In the genomic region with DNA sequence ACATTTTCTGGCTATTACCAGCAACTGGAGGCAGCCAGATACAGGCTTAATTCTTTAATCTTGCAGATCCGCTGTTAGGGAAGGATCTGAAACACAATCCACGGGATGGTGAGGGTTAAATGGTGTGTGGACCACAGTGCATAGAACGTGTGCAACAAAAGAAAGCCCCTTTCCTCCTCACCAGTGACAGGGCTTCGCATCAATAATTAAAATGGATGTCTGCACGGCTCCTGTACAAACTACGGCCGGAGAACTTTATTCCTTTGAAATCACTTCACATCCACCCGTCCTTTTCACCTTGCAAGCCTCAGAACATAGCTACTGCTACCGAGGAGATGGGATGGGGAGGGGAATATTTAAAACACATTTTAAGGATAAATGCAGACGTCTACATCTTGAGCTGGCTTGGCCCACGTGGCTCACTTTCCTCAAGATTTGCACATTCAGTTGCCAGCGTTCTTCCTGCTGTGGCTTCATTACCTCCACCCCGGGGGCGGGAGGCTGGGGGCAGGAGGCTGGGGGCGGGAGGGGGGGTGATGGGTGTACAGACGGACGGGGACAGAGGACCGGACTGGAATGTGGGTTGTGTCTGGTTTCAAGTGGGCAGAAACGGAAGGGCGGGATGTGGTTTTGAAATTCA, we compare ENCODE assay signal across 8 mouse cellular contexts. TPM values are rescaled to one million over a fixed set of nuclear protein-coding genes. Genes with fewer than 3 reads are reported as not detected.
A peak's percentile ranks its signal among the peaks of the same experiment; 100 is the strongest.
DNase-seq lines count a peak whose midpoint lies in the region; ATAC-seq lines count a peak whose summit lies in the region.
"Had no signal": no experiment of that assay in that cellular context is flagged by ENCODE, and none has a peak within 500 bp of the region (broad histone marks: within the 10 kb centered on the region; RNA-seq: fewer than 3 reads in every experiment).

No protein-coding gene starts in this region.

- H3K4me1 ChIP-seq in megakaryocyte, embryonic 14.5 days = peaks cover 37% of the 10 kb centered on the region
- H3K4me1 ChIP-seq in forebrain, embryonic 14.5 days (ENCODE audit: control insufficient read depth, insufficient read depth, low read length) = peaks cover 8% of the 10 kb centered on the region; the same call in 1 of the 2 replicates
- H3K4me1 ChIP-seq in liver, embryonic 15.5 days (replicated peaks) = peaks cover 20% of the 10 kb centered on the region

- DNase-seq in forebrain, embryonic 14.5 days (ENCODE audit: low spot score) = peak; percentile 75
- DNase-seq in spleen, adult 12 weeks (ENCODE audit: low spot score) = no peak
- no peak for DNase-seq in right cerebral cortex, postnatal 4 days

- peak overlapping the region; percentile 82 for H3K4me3 ChIP-seq in megakaryocyte, embryonic 14.5 days (replicated peaks)
- H3K4me3 ChIP-seq in forebrain, embryonic 14.5 days (ENCODE audit: low read depth, low read length) = peak overlapping the region; percentile 16; the same call in 1 of the 2 replicates
- H3K4me3 ChIP-seq in liver, embryonic 15.5 days (replicated peaks) = no peak overlapping the region

- H3K9ac ChIP-seq in forebrain, embryonic 14.5 days (ENCODE audit: low read length) = peak overlapping the region; percentile 38
- no peak overlapping the region for H3K9ac ChIP-seq in liver, embryonic 15.5 days

- under 1% methylated on average over 20 of the region's 20 CpGs for WGBS in forebrain, embryonic 14.5 days
- WGBS in liver, embryonic 15.5 days (ENCODE audit: insufficient replicate concordance) = 2% methylated on average over 20 of the region's 20 CpGs

- peaks cover 14% of the 10 kb centered on the region for H3K27me3 ChIP-seq in megakaryocyte, embryonic 14.5 days (replicated peaks)
- H3K27me3 ChIP-seq in forebrain, embryonic 14.5 days (replicated peaks; ENCODE audit: control insufficient read depth, insufficient read depth, low read length) = no peaks in the 10 kb centered on the region
- peaks cover 33% of the 10 kb centered on the region for H3K27me3 ChIP-seq in liver, embryonic 15.5 days

- no peaks in the 10 kb centered on the region for H3K36me3 ChIP-seq in megakaryocyte, embryonic 14.5 days (replicated peaks; ENCODE audit: low read length)
- no peaks in the 10 kb centered on the region for H3K36me3 ChIP-seq in forebrain, embryonic 14.5 days (ENCODE audit: control insufficient read depth, insufficient read depth, low read length)
- H3K36me3 ChIP-seq in liver, embryonic 15.5 days (replicated peaks) = no peaks in the 10 kb centered on the region

- H3K4me2 ChIP-seq in forebrain, embryonic 14.5 days (ENCODE audit: low read length) = peak overlapping the region; percentile 48
- peak overlapping the region; percentile 49 for H3K4me2 ChIP-seq in liver, embryonic 15.5 days

- peak overlapping the region; percentile 53 for H3K27ac ChIP-seq in forebrain, embryonic 14.5 days (ENCODE audit: low read depth, low read length)
- no peak overlapping the region for H3K27ac ChIP-seq in liver, embryonic 15.5 days (replicated peaks)

- no peaks in the 10 kb centered on the region for H3K9me3 ChIP-seq in megakaryocyte, embryonic 14.5 days
- no peaks in the 10 kb centered on the region for H3K9me3 ChIP-seq in forebrain, embryonic 14.5 days (replicated peaks; ENCODE audit: control insufficient read depth, low read length)
- H3K9me3 ChIP-seq in liver, embryonic 15.5 days (replicated peaks) = no peaks in the 10 kb centered on the region

- ATAC-seq in megakaryocyte, adult 5-6 weeks (ENCODE audit: poor library complexity, severe bottlenecking) = no peak
- ATAC-seq in forebrain, embryonic 14.5 days = peak; percentile 78
- ATAC-seq in liver, embryonic 15.5 days (ENCODE audit: insufficient read depth) = no peak
- ATAC-seq in monocyte, adult 5-6 weeks (replicated peaks; ENCODE audit: insufficient number of reproducible peaks, low FRiP score, low TSS enrichment, poor library complexity, severe bottlenecking) = no peak

RNA-seq across cellular contexts. Expression of gene Gm21915, which starts 53.3 kb away (rescaled TPM):
- not detected in 2 replicates for polyA plus RNA-seq in megakaryocyte, embryonic 14.5 days (2012; ENCODE audit: insufficient read depth, low replicate concordance)
- not detected in 2 replicates for total RNA-seq in megakaryocyte, adult 5-6 weeks (2015)
- not detected in 2 replicates for total RNA-seq in megakaryocyte, adult 5-6 weeks (2017)
- polyA plus RNA-seq in forebrain, embryonic 14.5 days (2014; fragmentation: Nextera tagmentation; extraction: Ambion mirVana) = not detected in 2 replicates
- not detected in 2 replicates for polyA plus RNA-seq in liver, embryonic 15.5 days (2015; fragmentation: Nextera tagmentation; extraction: Ambion mirVana)
- total RNA-seq in monocyte, adult 5-6 weeks (2017) = not detected in 3 replicates
- total RNA-seq: left cerebral cortex, postnatal 25 days had no signal
